Mouse (Mus musculus) testis, adult 2 months (tissue): ENCODE results near the gene Rnaseh2b.

Experiments
- CTCF ChIP-seq: fragments of 200-500 bp; IDR thresholded peaks from 2 replicates; pipeline ENCODE4 v1.5.1; 2012; ENCODE audit warnings: low read depth, mild to moderate bottlenecking, inconsistent platforms, low read length, moderate library complexity; ENCODE audit not compliant: control insufficient read depth, insufficient read depth, insufficient replicate concordance
- POLR2A ChIP-seq: fragments of 200-500 bp; IDR thresholded peaks from 2 replicates; pipeline ENCODE4 v1.6.1; 2012; ENCODE audit warnings: low read depth, mild to moderate bottlenecking, inconsistent platforms, low read length, moderate library complexity; ENCODE audit not compliant: control insufficient read depth

- no peak for TF ChIP-seq CTCF
- no peak for TF ChIP-seq POLR2A
Measured at GRCm38 (mm10) chr14:62258978-62259536, 33.3 kb upstream of the Rnaseh2b start.
